Mouse (Mus musculus) stomach, embryonic 16.5 days (tissue): Measurements from ENCODE around the gene Ptpn12. TPM values are rescaled to one million over a fixed set of nuclear protein-coding genes. Genes with fewer than 3 reads are reported as not detected.

Experiments used
- ATAC-seq: fragments of 200-750 bp; cut with Nextera tagmentation; 2 replicates; pipeline ENCODE4 v1.8.0; 2017; ENCODE audit warnings: moderate number of reproducible peaks, moderate TSS enrichment; ENCODE audit not compliant: insufficient read depth, low FRiP score
- H3K27ac ChIP-seq: fragments of 300-500 bp; sonication (generic); 2 replicates; pipeline ENCODE4 v1.5.1; 2014; ENCODE audit warnings: low read length
- H3K27me3 ChIP-seq: fragments of 300-500 bp; sonication (generic); 2 replicates; pipeline ENCODE4 v1.6.1; 2014; ENCODE audit warnings: low read length, control low read depth, mixed read lengths; ENCODE audit not compliant: control insufficient read depth, insufficient read depth
- H3K36me3 ChIP-seq: fragments of 300-500 bp; sonication (generic); 2 replicates; pipeline ENCODE4 v1.6.1; 2014; ENCODE audit warnings: low read length; ENCODE audit not compliant: control insufficient read depth, insufficient read depth
- H3K4me1 ChIP-seq: fragments of 300-500 bp; sonication (generic); 2 replicates; pipeline ENCODE4 v1.6.1; 2014; ENCODE audit warnings: low read length, control low read depth, mixed read lengths; ENCODE audit not compliant: control insufficient read depth, insufficient read depth
- H3K4me2 ChIP-seq: fragments of 300-500 bp; sonication (generic); 2 replicates; pipeline ENCODE4 v1.6.1; 2014; ENCODE audit warnings: low read depth, low read length, mixed read lengths
- H3K4me3 ChIP-seq: fragments of 300-500 bp; sonication (generic); replicated peaks from 2 replicates; pipeline ENCODE4 v1.5.1; 2014; ENCODE audit warnings: mild to moderate bottlenecking, low read length
- H3K9ac ChIP-seq: fragments of 300-500 bp; sonication (generic); 2 replicates; pipeline ENCODE4 v1.6.1; 2014; ENCODE audit warnings: low read length
- H3K9me3 ChIP-seq: fragments of 300-500 bp; sonication (generic); replicated peaks from 2 replicates; pipeline ENCODE4 v1.6.1; 2016; ENCODE audit warnings: low read length, control low read depth; ENCODE audit not compliant: control insufficient read depth
- WGBS: fragments of 180-500 bp; shearing (Covaris S2); extraction: QIAGEN DNeasy Blood & Tissue Kit; methylation state at CpG from one replicate; pipeline ENCODE4 v1.1.7; 2014; 5-methylcytosine and 5-hydroxymethylcytosine counted together
- polyA plus RNA-seq: library from polyadenylated mRNA; unstranded; fragments of >200 nt; fragmentation: Nextera tagmentation; extraction: Ambion mirVana; gene quantifications from 2 replicates; pipeline ENCODE4 v1.2.1, GENCODE M21; 2015

The Ptpn12 gene
- polyA plus RNA-seq, 1 experiment from 2014 or later, result 15.0 TPM

- 44% methylated on average over 2 of the region's 2 CpGs for WGBS
- H3K9me3 ChIP-seq, result no peaks in the 10 kb centered on the region
- peaks cover 13% of the 10 kb centered on the region for H3K4me1 ChIP-seq
- no peaks in the 10 kb centered on the region for H3K36me3 ChIP-seq
- H3K9ac ChIP-seq, result no peak overlapping the region
- H3K4me3 ChIP-seq, result no peak overlapping the region
- no peak overlapping the region for H3K27ac ChIP-seq
- H3K27me3 ChIP-seq, result no peaks in the 10 kb centered on the region
- no peak for ATAC-seq
- H3K4me2 ChIP-seq, result no peak overlapping the region
Measured at GRCm38 (mm10) chr5:21050770-21051122, 5.0 kb downstream of the Ptpn12 start.

GRCm38 (mm10) chr5:21050061-21050769 is 5.5 kb downstream of the Ptpn12 start:
- H3K4me2 ChIP-seq, result no peak overlapping the region
- WGBS, result 69% methylated on average over 6 of the region's 6 CpGs
- H3K4me3 ChIP-seq, result no peak overlapping the region
- ATAC-seq, result no peak
- no peaks in the 10 kb centered on the region for H3K9me3 ChIP-seq
- no peaks in the 10 kb centered on the region for H3K36me3 ChIP-seq
- no peak overlapping the region for H3K27ac ChIP-seq
- H3K9ac ChIP-seq, result no peak overlapping the region
- peaks cover 13% of the 10 kb centered on the region for H3K4me1 ChIP-seq
- H3K27me3 ChIP-seq, result no peaks in the 10 kb centered on the region

GRCm38 (mm10) chr5:21049006-21049405 is 6.7 kb downstream of the Ptpn12 start:
- Histone ChIP-seq H3K36me3 (no peaks in the 10 kb centered on the region), H3K9ac (no peak overlapping the region), H3K27ac (no peak overlapping the region), H3K27me3 (no peaks in the 10 kb centered on the region), H3K4me3 (no peak overlapping the region), H3K4me2 (no peak overlapping the region), H3K9me3 (no peaks in the 10 kb centered on the region), H3K4me1 (peaks cover 13% of the 10 kb centered on the region)
- WGBS, result 73% methylated on average over 4 of the region's 4 CpGs
- ATAC-seq, result no peak

GRCm38 (mm10) chr5:21047114-21047513 is 8.6 kb downstream of the Ptpn12 start:
- Histone ChIP-seq H3K27me3 (no peaks in the 10 kb centered on the region), H3K9me3 (no peaks in the 10 kb centered on the region), H3K27ac (no peak overlapping the region), H3K36me3 (no peaks in the 10 kb centered on the region), H3K4me3 (no peak overlapping the region), H3K4me1 (peaks cover 13% of the 10 kb centered on the region), H3K4me2 (no peak overlapping the region), H3K9ac (no peak overlapping the region)
- WGBS, result 86% methylated on average over 4 of the region's 4 CpGs
- no peak for ATAC-seq

- Histone ChIP-seq H3K4me1 (peaks cover 9% of the 10 kb centered on the region), H3K4me2 (no peak overlapping the region), H3K9me3 (no peaks in the 10 kb centered on the region), H3K27me3 (no peaks in the 10 kb centered on the region), H3K9ac (no peak overlapping the region), H3K4me3 (no peak overlapping the region), H3K36me3 (no peaks in the 10 kb centered on the region), H3K27ac (no peak overlapping the region)
- 84% methylated on average over 7 of the region's 7 CpGs for WGBS
- no peak for ATAC-seq
Measured at GRCm38 (mm10) chr5:21046150-21047048, 9.3 kb downstream of the Ptpn12 start.

GRCm38 (mm10) chr5:21045462-21045861 is 10.2 kb downstream of the Ptpn12 start:
- H3K9ac ChIP-seq, result no peak overlapping the region
- no peaks in the 10 kb centered on the region for H3K9me3 ChIP-seq
- peaks cover 8% of the 10 kb centered on the region for H3K4me1 ChIP-seq
- no peak for ATAC-seq
- no peak overlapping the region for H3K4me2 ChIP-seq
- H3K36me3 ChIP-seq, result no peaks in the 10 kb centered on the region
- H3K4me3 ChIP-seq, result no peak overlapping the region
- no peak overlapping the region for H3K27ac ChIP-seq
- no peaks in the 10 kb centered on the region for H3K27me3 ChIP-seq
- 80% methylated on average over 2 of the region's 2 CpGs for WGBS

GRCm38 (mm10) chr5:21038100-21038499 is 17.6 kb downstream of the Ptpn12 start:
- H3K9ac ChIP-seq, result no peak overlapping the region
- no peak overlapping the region for H3K4me3 ChIP-seq
- WGBS, result 85% methylated on average over 5 of the region's 5 CpGs
- H3K27me3 ChIP-seq, result no peaks in the 10 kb centered on the region
- H3K9me3 ChIP-seq, result no peaks in the 10 kb centered on the region
- no peaks in the 10 kb centered on the region for H3K36me3 ChIP-seq
- H3K27ac ChIP-seq, result no peak overlapping the region
- peaks cover 7% of the 10 kb centered on the region for H3K4me1 ChIP-seq
- H3K4me2 ChIP-seq, result no peak overlapping the region
- ATAC-seq, result no peak

GRCm38 (mm10) chr5:21035689-21036480 is 19.8 kb downstream of the Ptpn12 start:
- H3K9me3 ChIP-seq, result no peaks in the 10 kb centered on the region
- H3K27me3 ChIP-seq, result no peaks in the 10 kb centered on the region
- H3K27ac ChIP-seq, result no peak overlapping the region
- H3K4me2 ChIP-seq, result no peak overlapping the region
- no peak for ATAC-seq
- WGBS, result 70% methylated on average over 7 of the region's 7 CpGs
- H3K4me3 ChIP-seq, result no peak overlapping the region
- H3K9ac ChIP-seq, result no peak overlapping the region
- H3K4me1 ChIP-seq, result peaks cover 7% of the 10 kb centered on the region
- H3K36me3 ChIP-seq, result no peaks in the 10 kb centered on the region
